Mouse (Mus musculus) forebrain, embryonic 16.5 days (tissue): ENCODE data around the gene Slc7a5. TPM values are rescaled to one million over a fixed set of nuclear protein-coding genes. Genes with fewer than 3 reads are reported as not detected.

Experiments
- ATAC-seq: fragments of 200-750 bp; cut with Nextera tagmentation; 2 replicates; pipeline ENCODE4 v1.8.0; 2017; ENCODE audit warnings: mild to moderate bottlenecking, moderate library complexity
- H3K27ac ChIP-seq: fragments of 300-500 bp; sonication (generic); 2 replicates; pipeline ENCODE4 v1.5.1; 2014; ENCODE audit warnings: low read length, control low read depth
- H3K27me3 ChIP-seq: fragments of 300-500 bp; sonication (generic); replicated peaks from 2 replicates; pipeline ENCODE4 v1.6.1; 2014; ENCODE audit warnings: low read length; ENCODE audit not compliant: control insufficient read depth, insufficient read depth
- H3K36me3 ChIP-seq: fragments of 300-500 bp; sonication (generic); 2 replicates; pipeline ENCODE4 v1.6.1; 2014; ENCODE audit not compliant: control insufficient read depth, insufficient read depth
- H3K4me1 ChIP-seq: fragments of 300-500 bp; sonication (generic); replicated peaks from 2 replicates; pipeline ENCODE4 v1.6.1; 2014; ENCODE audit warnings: low read length; ENCODE audit not compliant: control insufficient read depth, insufficient read depth
- H3K4me2 ChIP-seq: fragments of 300-500 bp; sonication (generic); 2 replicates; pipeline ENCODE4 v1.6.1; 2014; ENCODE audit warnings: mild to moderate bottlenecking, low read length, control low read depth
- H3K4me3 ChIP-seq: fragments of 300-500 bp; sonication (generic); replicated peaks from 2 replicates; pipeline ENCODE4 v1.5.1; 2014; ENCODE audit warnings: mild to moderate bottlenecking, low read length, control low read depth
- H3K9ac ChIP-seq: fragments of 300-500 bp; sonication (generic); replicated peaks from 2 replicates; pipeline ENCODE4 v1.6.1; 2014; ENCODE audit warnings: low read depth, low read length, control low read depth
- H3K9me3 ChIP-seq: fragments of 300-500 bp; sonication (generic); 2 replicates; pipeline ENCODE4 v1.6.1; 2016; ENCODE audit warnings: low read length; ENCODE audit not compliant: control insufficient read depth
- WGBS: fragments of 180-500 bp; shearing (Covaris S2); extraction: QIAGEN DNeasy Blood & Tissue Kit; methylation state at CpG from one replicate; pipeline ENCODE4 v1.1.7; 2014; 5-methylcytosine and 5-hydroxymethylcytosine counted together
- polyA plus RNA-seq: library from polyadenylated mRNA; unstranded; fragments of >200 nt; fragmentation: Nextera tagmentation; extraction: Ambion mirVana; gene quantifications from 2 replicates; pipeline ENCODE4 v1.2.1, GENCODE M21; 2015

Gene Slc7a5
- polyA plus RNA-seq, 1 experiment from 2014 or later, result 44.1 TPM

- Histone ChIP-seq H3K27me3 (no peaks in the 10 kb centered on the region), H3K4me3 (no peak overlapping the region), H3K4me1 (peaks cover 5% of the 10 kb centered on the region), H3K36me3 (no peaks in the 10 kb centered on the region), H3K4me2 (no peak overlapping the region), H3K27ac (no peak overlapping the region), H3K9me3 (no peaks in the 10 kb centered on the region), H3K9ac (no peak overlapping the region)
- 85% methylated on average over 4 of the region's 4 CpGs for WGBS
- ATAC-seq, result no peak
Measured at GRCm38 (mm10) chr8:121930047-121930446, 22.6 kb upstream of the Slc7a5 start.

GRCm38 (mm10) chr8:121927316-121927715 is 19.8 kb upstream of the Slc7a5 start:
- H3K9ac ChIP-seq, result no peak overlapping the region
- no peaks in the 10 kb centered on the region for H3K27me3 ChIP-seq
- H3K4me3 ChIP-seq, result no peak overlapping the region
- no peak overlapping the region for H3K27ac ChIP-seq
- no peaks in the 10 kb centered on the region for H3K4me1 ChIP-seq
- WGBS, result 37% methylated on average over 8 of the region's 8 CpGs
- peak; percentile 63; the same call in 1 of the 2 replicates for ATAC-seq
- H3K36me3 ChIP-seq, result no peaks in the 10 kb centered on the region
- H3K4me2 ChIP-seq, result no peak overlapping the region
- H3K9me3 ChIP-seq, result no peaks in the 10 kb centered on the region

- Histone ChIP-seq H3K4me1 (no peaks in the 10 kb centered on the region), H3K9me3 (no peaks in the 10 kb centered on the region), H3K36me3 (no peaks in the 10 kb centered on the region), H3K27ac (no peak overlapping the region), H3K27me3 (no peaks in the 10 kb centered on the region), H3K4me2 (no peak overlapping the region), H3K9ac (no peak overlapping the region), H3K4me3 (no peak overlapping the region)
- 71% methylated on average over 8 of the region's 8 CpGs for WGBS
- no peak for ATAC-seq
Measured at GRCm38 (mm10) chr8:121926266-121926665, 18.8 kb upstream of the Slc7a5 start.

- 31% methylated on average over 10 of the region's 10 CpGs for WGBS
Measured at GRCm38 (mm10) chr8:121925624-121926023, 18.1 kb upstream of the Slc7a5 start.

GRCm38 (mm10) chr8:121924681-121925080 is 17.2 kb upstream of the Slc7a5 start:
- no peak overlapping the region for H3K9ac ChIP-seq
- no peaks in the 10 kb centered on the region for H3K27me3 ChIP-seq
- no peak overlapping the region for H3K4me3 ChIP-seq
- H3K4me2 ChIP-seq, result no peak overlapping the region
- ATAC-seq, result no peak
- 90% methylated on average over 5 of the region's 5 CpGs for WGBS
- H3K9me3 ChIP-seq, result no peaks in the 10 kb centered on the region
- no peaks in the 10 kb centered on the region for H3K36me3 ChIP-seq
- H3K4me1 ChIP-seq, result no peaks in the 10 kb centered on the region
- H3K27ac ChIP-seq, result no peak overlapping the region

More at GRCm38 (mm10) chr8:121925624-121926023, 18.1 kb upstream of the Slc7a5 start:
- Histone ChIP-seq H3K9ac (no peak overlapping the region), H3K4me2 (no peak overlapping the region), H3K9me3 (no peaks in the 10 kb centered on the region), H3K27me3 (no peaks in the 10 kb centered on the region), H3K36me3 (no peaks in the 10 kb centered on the region), H3K4me3 (no peak overlapping the region), H3K4me1 (no peaks in the 10 kb centered on the region), H3K27ac (no peak overlapping the region)
- ATAC-seq, result peak; percentile 52; the same call in 1 of the 2 replicates

- Histone ChIP-seq H3K27me3 (no peaks in the 10 kb centered on the region), H3K27ac (no peak overlapping the region), H3K9ac (no peak overlapping the region), H3K9me3 (no peaks in the 10 kb centered on the region), H3K36me3 (no peaks in the 10 kb centered on the region), H3K4me3 (no peak overlapping the region), H3K4me2 (no peak overlapping the region), H3K4me1 (no peaks in the 10 kb centered on the region)
- ATAC-seq, result no peak
- 73% methylated on average over 8 of the region's 8 CpGs for WGBS
Measured at GRCm38 (mm10) chr8:121922101-121922500, 14.6 kb upstream of the Slc7a5 start.

GRCm38 (mm10) chr8:121921582-121921981 is 14.1 kb upstream of the Slc7a5 start:
- no peak for ATAC-seq
- H3K36me3 ChIP-seq, result no peaks in the 10 kb centered on the region
- no peaks in the 10 kb centered on the region for H3K27me3 ChIP-seq
- H3K4me1 ChIP-seq, result no peaks in the 10 kb centered on the region
- H3K9me3 ChIP-seq, result no peaks in the 10 kb centered on the region
- no peak overlapping the region for H3K4me3 ChIP-seq
- H3K27ac ChIP-seq, result no peak overlapping the region
- no peak overlapping the region for H3K9ac ChIP-seq
- WGBS, result 81% methylated on average over 8 of the region's 8 CpGs
- H3K4me2 ChIP-seq, result no peak overlapping the region

GRCm38 (mm10) chr8:121919731-121920130 is 12.2 kb upstream of the Slc7a5 start:
- Histone ChIP-seq H3K4me3 (no peak overlapping the region), H3K4me1 (no peaks in the 10 kb centered on the region)
- no peak for ATAC-seq

GRCm38 (mm10) chr8:121919158-121919557 is 11.7 kb upstream of the Slc7a5 start:
- Histone ChIP-seq H3K4me2 (no peak overlapping the region), H3K27ac (no peak overlapping the region), H3K9ac (no peak overlapping the region), H3K4me3 (no peak overlapping the region), H3K36me3 (no peaks in the 10 kb centered on the region), H3K4me1 (no peaks in the 10 kb centered on the region), H3K27me3 (no peaks in the 10 kb centered on the region), H3K9me3 (no peaks in the 10 kb centered on the region)
- ATAC-seq, result no peak
- WGBS, result 88% methylated on average over 4 of the region's 4 CpGs

More at GRCm38 (mm10) chr8:121919731-121920130, 12.2 kb upstream of the Slc7a5 start:
- no peaks in the 10 kb centered on the region for H3K27me3 ChIP-seq
- no peak overlapping the region for H3K27ac ChIP-seq
- H3K36me3 ChIP-seq, result no peaks in the 10 kb centered on the region
- WGBS, result 60% methylated on average over 3 of the region's 3 CpGs
- no peak overlapping the region for H3K9ac ChIP-seq
- no peaks in the 10 kb centered on the region for H3K9me3 ChIP-seq
- no peak overlapping the region for H3K4me2 ChIP-seq

- Histone ChIP-seq H3K9ac (no peak overlapping the region), H3K4me3 (no peak overlapping the region), H3K4me2 (no peak overlapping the region), H3K9me3 (no peaks in the 10 kb centered on the region), H3K27me3 (no peaks in the 10 kb centered on the region), H3K36me3 (no peaks in the 10 kb centered on the region), H3K27ac (no peak overlapping the region), H3K4me1 (no peaks in the 10 kb centered on the region)
- no peak for ATAC-seq
- WGBS, result 85% methylated on average over 8 of the region's 8 CpGs
Measured at GRCm38 (mm10) chr8:121913378-121913777, 5.9 kb upstream of the Slc7a5 start.
